ENCODE assay signal across 25 mouse cellular contexts in the genomic region with DNA sequence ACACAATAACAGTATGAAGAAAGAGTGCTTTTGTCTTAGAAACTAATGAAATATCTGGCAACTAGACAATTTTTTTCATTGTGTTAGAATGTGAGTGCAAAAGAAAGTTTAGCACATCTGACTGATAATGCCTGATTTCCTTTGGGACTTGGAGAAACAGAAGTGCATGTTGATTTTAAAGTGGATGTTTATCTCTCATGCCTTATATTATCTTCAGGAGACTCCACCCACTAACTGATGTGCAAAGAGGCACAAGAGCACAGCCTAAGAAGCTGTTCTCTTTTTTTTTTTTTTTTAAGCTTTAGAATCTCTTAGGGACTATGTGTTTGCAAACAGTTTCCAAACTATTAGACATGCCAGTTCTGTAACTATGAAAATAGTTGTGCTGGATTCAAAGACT.
"Had no signal": no experiment of that assay in that cellular context is flagged by ENCODE, and none has a peak within 500 bp of the region (broad histone marks: within the 10 kb centered on the region; RNA-seq: fewer than 3 reads in every experiment).

No protein-coding gene starts in this region.

- H3K9me3 ChIP-seq: embryonic facial prominence, embryonic 10.5 days; embryonic facial prominence, embryonic 12.5 days; embryonic facial prominence, embryonic 13.5 days; embryonic facial prominence, embryonic 15.5 days; forebrain, embryonic 10.5 days; forebrain, embryonic 12.5 days; forebrain, embryonic 13.5 days; forebrain, embryonic 15.5 days had no signal

- H3K9ac ChIP-seq: embryonic facial prominence, embryonic 12.5 days; embryonic facial prominence, embryonic 13.5 days; embryonic facial prominence, embryonic 15.5 days; forebrain, embryonic 12.5 days; forebrain, embryonic 13.5 days; forebrain, embryonic 15.5 days; forebrain, postnatal 0 days had no signal

- H3K4me2 ChIP-seq: embryonic facial prominence, embryonic 12.5 days; embryonic facial prominence, embryonic 13.5 days; embryonic facial prominence, embryonic 15.5 days; forebrain, embryonic 12.5 days; forebrain, embryonic 13.5 days; forebrain, embryonic 15.5 days had no signal

- H3K27me3 ChIP-seq: forebrain, embryonic 13.5 days had no signal

- H3K4me3 ChIP-seq: embryonic facial prominence, embryonic 10.5 days; embryonic facial prominence, embryonic 12.5 days; embryonic facial prominence, embryonic 13.5 days; embryonic facial prominence, embryonic 15.5 days; erythroblast, embryonic 14.5 days; forebrain, embryonic 10.5 days; forebrain, embryonic 12.5 days; forebrain, embryonic 13.5 days; forebrain, embryonic 15.5 days; gastrocnemius, adult 2 months; heart, adult 2 months had no signal

- ATAC-seq: forebrain, embryonic 13.5 days; forebrain, embryonic 14.5 days; forebrain, embryonic 15.5 days; forebrain, embryonic 16.5 days; forebrain, postnatal 0 days had no signal

- H3K4me1 ChIP-seq: embryonic facial prominence, embryonic 10.5 days; embryonic facial prominence, embryonic 12.5 days; embryonic facial prominence, embryonic 13.5 days; embryonic facial prominence, embryonic 15.5 days; forebrain, embryonic 10.5 days; forebrain, embryonic 12.5 days; forebrain, embryonic 13.5 days; forebrain, embryonic 15.5 days had no signal

- H3K36me3 ChIP-seq: embryonic facial prominence, embryonic 10.5 days; embryonic facial prominence, embryonic 12.5 days; embryonic facial prominence, embryonic 13.5 days; embryonic facial prominence, embryonic 15.5 days; forebrain, embryonic 10.5 days; forebrain, embryonic 12.5 days; forebrain, embryonic 15.5 days had no signal

- H3K27ac ChIP-seq: embryonic facial prominence, embryonic 10.5 days; embryonic facial prominence, embryonic 12.5 days; embryonic facial prominence, embryonic 13.5 days; embryonic facial prominence, embryonic 15.5 days; forebrain, embryonic 10.5 days; forebrain, embryonic 12.5 days; forebrain, embryonic 13.5 days; forebrain, embryonic 15.5 days; gastrocnemius, adult 2 months; heart, adult 2 months had no signal

- DNase-seq: cerebellum, adult 9-11 months; cerebellum, postnatal 10 days; cerebellum, postnatal 14 days; cerebellum, postnatal 25 days; cerebellum, postnatal 36 days; embryo, embryonic 11 days; forebrain, postnatal 0 days; gastrocnemius, adult 2 months; gastrocnemius, postnatal 10 days; gastrocnemius, postnatal 14 days; gastrocnemius, postnatal 25 days; gastrocnemius, postnatal 36 days; heart, adult 18-20 months; heart, adult 2 months had no signal
